Mouse (Mus musculus): ENCODE measurements at regions not wholly inside any gene's neighbourhood (a gene's known extent, or its start where the extent isn't known, plus 50 kb on each side); places are given as distances from the start of the nearest gene placed in this dataset.

GRCm38 (mm10) chr6:51182771-51183284, 249.6 kb upstream of the Nfe2l3 start:
- no peak for DNase-seq (ENCODE audit: low read depth)

GRCm38 (mm10) chr6:51183576-51184420, 248.7 kb upstream of the Nfe2l3 start:
- DNase-seq (ENCODE audit: low read depth), result no peak

GRCm38 (mm10) chr6:51184500-51184899, 248.0 kb upstream of the Nfe2l3 start:
- no peak for DNase-seq (ENCODE audit: low read depth)

- DNase-seq (ENCODE audit: low read depth), result no peak
Measured at GRCm38 (mm10) chr6:51185201-51185600, 247.3 kb upstream of the Nfe2l3 start.

GRCm38 (mm10) chr6:51189173-51189572, 243.3 kb upstream of the Nfe2l3 start:
- DNase-seq (ENCODE audit: low read depth), result no peak

- DNase-seq (ENCODE audit: low read depth), result no peak
Measured at GRCm38 (mm10) chr6:51192826-51193225, 239.6 kb upstream of the Nfe2l3 start.

- no peak for DNase-seq (ENCODE audit: low read depth)
Measured at GRCm38 (mm10) chr6:51193356-51193755, 239.1 kb upstream of the Nfe2l3 start.

- no peak for DNase-seq (ENCODE audit: low read depth)
Measured at GRCm38 (mm10) chr6:51196391-51196790, 236.1 kb upstream of the Nfe2l3 start.

- no peak for DNase-seq (ENCODE audit: low read depth)
Measured at GRCm38 (mm10) chr6:51197000-51197774, 235.3 kb upstream of the Nfe2l3 start.

- no peak for DNase-seq (ENCODE audit: low read depth)
Measured at GRCm38 (mm10) chr6:51200207-51200606, 232.3 kb upstream of the Nfe2l3 start.

- no peak for DNase-seq (ENCODE audit: low read depth)
Measured at GRCm38 (mm10) chr6:51200837-51201236, 231.6 kb upstream of the Nfe2l3 start.

GRCm38 (mm10) chr6:51204306-51204705, 228.2 kb upstream of the Nfe2l3 start:
- DNase-seq (ENCODE audit: low read depth), result no peak

- DNase-seq (ENCODE audit: low read depth), result no peak
Measured at GRCm38 (mm10) chr6:51205411-51205810, 227.1 kb upstream of the Nfe2l3 start.

GRCm38 (mm10) chr6:51206712-51207505, 225.6 kb upstream of the Nfe2l3 start:
- peak; percentile 84 for DNase-seq (ENCODE audit: low read depth)

- DNase-seq (ENCODE audit: low read depth), result peak; percentile 47
Measured at GRCm38 (mm10) chr6:51207587-51208361, 224.7 kb upstream of the Nfe2l3 start.

GRCm38 (mm10) chr6:51208660-51209396, 223.6 kb upstream of the Nfe2l3 start:
- DNase-seq (ENCODE audit: low read depth), result peak; percentile 93

GRCm38 (mm10) chr6:51211418-51211817, 221.1 kb upstream of the Nfe2l3 start:
- DNase-seq (ENCODE audit: low read depth), result peak; percentile 49

GRCm38 (mm10) chr6:51212216-51212615, 220.3 kb upstream of the Nfe2l3 start:
- no peak for DNase-seq (ENCODE audit: low read depth)

GRCm38 (mm10) chr6:51215371-51215770, 217.1 kb upstream of the Nfe2l3 start:
- DNase-seq (ENCODE audit: low read depth), result no peak

GRCm38 (mm10) chr6:51216472-51216871, 216.0 kb upstream of the Nfe2l3 start:
- peak; percentile 12 for DNase-seq (ENCODE audit: low read depth)

- DNase-seq (ENCODE audit: low read depth), result no peak
Measured at GRCm38 (mm10) chr6:51219691-51220090, 212.8 kb upstream of the Nfe2l3 start.
